Mouse (Mus musculus) kidney, embryonic 14.5 days (tissue): ENCODE results near the gene Sfxn5. TPM values are rescaled to one million over a fixed set of nuclear protein-coding genes. Genes with fewer than 3 reads are reported as not detected.

Source experiments
- ATAC-seq: fragments of 200-750 bp; cut with Nextera tagmentation; 2 replicates; pipeline ENCODE4 v1.8.0; 2017; ENCODE audit warnings: moderate number of reproducible peaks, mild to moderate bottlenecking, moderate TSS enrichment, moderate library complexity; ENCODE audit not compliant: low FRiP score, low TSS enrichment
- H3K27ac ChIP-seq: fragments of 300-500 bp; sonication (generic); 2 replicates; pipeline ENCODE4 v1.5.1; 2014; ENCODE audit warnings: low read depth, mild to moderate bottlenecking, low read length, moderate library complexity, mixed read lengths
- H3K27me3 ChIP-seq: fragments of 300-500 bp; sonication (generic); 2 replicates; pipeline ENCODE4 v1.6.1; 2014; ENCODE audit warnings: mild to moderate bottlenecking, low read length; ENCODE audit not compliant: control insufficient read depth, insufficient read depth
- H3K36me3 ChIP-seq: fragments of 300-500 bp; sonication (generic); 2 replicates; pipeline ENCODE4 v1.6.1; 2014; ENCODE audit warnings: low read length, mixed read lengths; ENCODE audit not compliant: control insufficient read depth, insufficient read depth
- H3K4me1 ChIP-seq: fragments of 300-500 bp; sonication (generic); 2 replicates; pipeline ENCODE4 v1.6.1; 2014; ENCODE audit warnings: low read length, mixed read lengths; ENCODE audit not compliant: control insufficient read depth, insufficient read depth
- H3K4me2 ChIP-seq: fragments of 300-500 bp; sonication (generic); replicated peaks from 2 replicates; pipeline ENCODE4 v1.6.1; 2014; ENCODE audit warnings: low read depth, mild to moderate bottlenecking, low read length
- H3K4me3 ChIP-seq: fragments of 300-500 bp; sonication (generic); 2 replicates; pipeline ENCODE4 v1.5.1; 2014; ENCODE audit warnings: mild to moderate bottlenecking, low read length
- H3K9ac ChIP-seq: fragments of 300-500 bp; sonication (generic); 2 replicates; pipeline ENCODE4 v1.6.1; 2014; ENCODE audit warnings: low read depth, mild to moderate bottlenecking, low read length, moderate library complexity
- H3K9me3 ChIP-seq: fragments of 300-500 bp; sonication (generic); 2 replicates; pipeline ENCODE4 v1.6.1; 2016; ENCODE audit warnings: low read length; ENCODE audit not compliant: control insufficient read depth
- WGBS: fragments of 180-500 bp; shearing (Covaris S2); extraction: QIAGEN DNeasy Blood & Tissue Kit; methylation state at CpG from one replicate; pipeline ENCODE4 v1.1.7; 2014; 5-methylcytosine and 5-hydroxymethylcytosine counted together
- polyA plus RNA-seq: library from polyadenylated mRNA; unstranded; fragments of >200 nt; fragmentation: Nextera tagmentation; extraction: Ambion mirVana; gene quantifications from 2 replicates; pipeline ENCODE4 v1.2.1, GENCODE M21; 2014

Gene Sfxn5
- polyA plus RNA-seq, 1 experiment from 2014 or later: 9.3 TPM

DNA sequence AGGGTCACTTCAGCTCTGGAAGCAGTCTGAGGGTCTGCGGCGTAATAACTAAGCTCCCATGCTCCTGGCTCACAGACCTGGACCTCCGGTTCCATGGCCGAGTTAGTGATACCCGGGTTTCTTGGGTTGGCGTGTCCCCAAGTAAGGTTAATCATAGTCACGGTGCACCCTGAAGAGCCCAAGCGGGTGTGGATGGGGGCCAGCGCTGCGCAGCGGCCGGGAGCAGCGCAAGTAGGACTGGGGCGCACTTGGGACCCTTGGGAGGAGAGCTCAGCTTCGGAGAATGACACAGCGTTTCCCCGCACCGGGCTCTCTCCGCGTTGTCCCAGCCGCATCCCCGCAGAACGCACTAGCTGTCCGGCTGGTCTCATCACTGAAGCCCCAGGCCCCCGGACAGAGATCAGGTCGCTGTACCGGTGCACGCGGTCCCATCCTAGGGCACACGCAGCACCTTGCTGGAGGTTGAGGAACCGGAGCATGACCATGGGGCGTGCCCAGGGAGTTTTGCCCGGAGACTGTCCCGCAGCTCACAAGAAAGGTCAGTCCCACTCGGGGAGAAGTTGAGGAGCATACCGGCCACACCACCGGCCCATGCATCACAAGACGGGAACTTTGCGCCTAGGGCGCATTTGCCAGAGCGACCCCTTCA lies 747 bp downstream of the Sfxn5 start:
- H3K4me3 ChIP-seq: peak overlapping the region; percentile 74
- peak; percentile 57 for ATAC-seq
- H3K4me2 ChIP-seq: peak overlapping the region; percentile 96
- peaks cover 7% of the 10 kb centered on the region; the same call in 1 of the 2 replicates for H3K4me1 ChIP-seq
- H3K27ac ChIP-seq: no peak overlapping the region
- H3K27me3 ChIP-seq: no peaks in the 10 kb centered on the region
- no peaks in the 10 kb centered on the region for H3K9me3 ChIP-seq
- peak overlapping the region; percentile 63 for H3K9ac ChIP-seq
- under 1% methylated on average over 41 of the region's 41 CpGs for WGBS
- no peaks in the 10 kb centered on the region for H3K36me3 ChIP-seq

DNA sequence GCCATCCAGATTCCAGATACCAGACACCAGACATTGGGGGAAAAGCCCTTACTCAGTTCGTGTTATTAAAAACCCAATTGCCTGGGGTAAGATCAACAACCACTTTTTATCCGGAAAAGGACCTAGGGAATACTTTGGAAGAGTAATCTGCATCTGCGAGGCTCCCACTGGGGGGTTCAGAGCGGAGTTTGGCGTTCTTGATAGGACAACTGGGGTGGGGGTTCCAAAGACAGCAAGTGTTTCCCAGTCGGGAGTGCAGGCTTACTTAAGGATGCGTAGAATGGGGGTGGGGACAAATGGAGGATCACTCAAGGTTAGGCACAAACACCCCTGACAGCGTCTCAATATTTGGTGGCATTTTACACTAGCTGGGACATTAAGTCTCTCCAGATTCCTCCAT lies 1.5 kb downstream of the Sfxn5 start:
- 21% methylated on average over 8 of the region's 8 CpGs for WGBS
- H3K4me3 ChIP-seq: peak overlapping the region; percentile 74; the same call in 1 of the 2 replicates
- ATAC-seq: no peak
- H3K9ac ChIP-seq: no peak overlapping the region
- no peaks in the 10 kb centered on the region for H3K9me3 ChIP-seq
- H3K4me2 ChIP-seq: peak overlapping the region; percentile 96
- no peak overlapping the region for H3K27ac ChIP-seq
- H3K36me3 ChIP-seq: no peaks in the 10 kb centered on the region
- H3K27me3 ChIP-seq: no peaks in the 10 kb centered on the region
- H3K4me1 ChIP-seq: peaks cover 7% of the 10 kb centered on the region; the same call in 1 of the 2 replicates

DNA sequence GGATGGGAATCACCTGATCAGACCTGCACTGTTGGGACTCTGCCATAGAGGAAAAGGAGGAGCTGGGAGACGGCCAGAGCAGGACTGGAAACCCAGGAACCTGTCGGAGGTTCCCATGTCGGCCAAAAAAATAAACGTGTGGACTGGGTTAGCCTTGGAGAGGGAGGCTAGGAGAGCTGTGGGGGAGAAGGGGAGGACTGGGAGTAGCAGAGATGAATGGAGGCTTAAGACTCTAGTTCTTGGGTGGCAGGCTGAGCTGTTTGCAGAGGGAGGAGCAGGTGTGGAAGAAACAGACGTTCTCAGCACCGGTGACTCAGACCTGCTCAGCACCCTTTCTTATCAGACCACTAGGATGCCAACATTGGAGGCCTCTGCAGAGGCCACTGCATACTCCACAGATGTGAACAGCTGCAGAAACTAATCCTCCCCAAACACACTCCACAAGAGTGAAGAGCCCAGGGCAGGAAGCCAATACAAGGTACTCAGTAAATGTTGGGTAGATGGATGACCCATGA lies 1.9 kb downstream of the Sfxn5 start:
- Histone ChIP-seq H3K9me3 (no peaks in the 10 kb centered on the region), H3K4me3 (no peak overlapping the region), H3K4me2 (no peak overlapping the region; the same call in 1 of the 2 replicates), H3K9ac (no peak overlapping the region), H3K36me3 (no peaks in the 10 kb centered on the region), H3K27me3 (no peaks in the 10 kb centered on the region), H3K27ac (no peak overlapping the region), H3K4me1 (peaks cover 7% of the 10 kb centered on the region; the same call in 1 of the 2 replicates)
- ATAC-seq: no peak
- 50% methylated on average over 6 of the region's 6 CpGs for WGBS

DNA sequence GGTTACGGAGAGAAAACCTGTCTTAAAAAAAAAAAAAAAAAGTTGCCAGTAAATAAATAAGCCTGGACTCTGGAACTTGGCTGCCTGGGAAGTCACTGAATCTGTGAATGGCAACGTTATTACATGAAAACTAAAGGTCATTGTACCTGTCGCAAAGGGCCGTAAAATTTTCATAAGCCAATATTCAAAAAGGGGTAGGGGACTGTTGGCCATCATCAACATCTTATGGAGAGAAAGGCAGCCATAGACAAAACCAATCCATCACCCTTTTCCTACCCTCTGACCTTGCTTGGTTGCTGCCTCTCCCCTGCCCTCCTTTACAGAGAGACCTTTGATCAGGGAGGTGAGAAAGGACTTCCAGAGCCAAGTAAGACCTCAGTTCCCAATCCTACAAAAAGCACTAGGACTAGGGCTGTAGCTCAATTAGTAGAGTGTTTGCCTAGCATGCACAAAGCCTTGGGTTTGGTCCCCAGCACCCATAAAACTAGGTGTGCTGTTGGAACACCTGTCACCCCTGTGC lies 3.5 kb downstream of the Sfxn5 start:
- H3K27me3 ChIP-seq: no peaks in the 10 kb centered on the region
- ATAC-seq: no peak
- H3K4me3 ChIP-seq: no peak overlapping the region
- no peak overlapping the region for H3K27ac ChIP-seq
- no peaks in the 10 kb centered on the region for H3K36me3 ChIP-seq
- H3K9me3 ChIP-seq: no peaks in the 10 kb centered on the region
- peaks cover 7% of the 10 kb centered on the region; the same call in 1 of the 2 replicates for H3K4me1 ChIP-seq
- 93% methylated on average over 4 of the region's 4 CpGs for WGBS
- no peak overlapping the region for H3K9ac ChIP-seq
- H3K4me2 ChIP-seq: no peak overlapping the region

DNA sequence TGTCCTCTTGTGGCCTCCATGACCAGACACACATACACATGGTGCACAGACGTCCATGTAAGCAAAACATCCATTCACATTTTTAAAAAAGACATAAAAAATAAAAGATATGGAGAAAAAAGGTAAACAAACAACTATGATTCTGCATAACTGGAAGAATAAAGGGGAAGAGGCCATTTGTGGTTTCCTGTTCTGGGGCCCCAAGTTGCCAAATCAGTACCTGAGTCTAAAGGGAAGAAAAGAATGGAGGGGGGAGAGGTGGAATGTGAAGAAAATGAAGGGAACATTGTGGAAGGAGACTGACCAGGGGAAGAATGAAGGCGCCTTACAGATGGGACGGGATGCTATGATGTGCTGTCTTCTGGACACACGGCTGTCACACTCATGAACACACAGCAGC lies 6.7 kb downstream of the Sfxn5 start:
- Histone ChIP-seq H3K4me2 (no peak overlapping the region), H3K27me3 (no peaks in the 10 kb centered on the region), H3K9ac (no peak overlapping the region), H3K36me3 (no peaks in the 10 kb centered on the region), H3K9me3 (no peaks in the 10 kb centered on the region), H3K4me3 (no peak overlapping the region), H3K27ac (no peak overlapping the region), H3K4me1 (no peaks in the 10 kb centered on the region)
- 82% methylated on average over 4 of the region's 4 CpGs for WGBS
- no peak for ATAC-seq

DNA sequence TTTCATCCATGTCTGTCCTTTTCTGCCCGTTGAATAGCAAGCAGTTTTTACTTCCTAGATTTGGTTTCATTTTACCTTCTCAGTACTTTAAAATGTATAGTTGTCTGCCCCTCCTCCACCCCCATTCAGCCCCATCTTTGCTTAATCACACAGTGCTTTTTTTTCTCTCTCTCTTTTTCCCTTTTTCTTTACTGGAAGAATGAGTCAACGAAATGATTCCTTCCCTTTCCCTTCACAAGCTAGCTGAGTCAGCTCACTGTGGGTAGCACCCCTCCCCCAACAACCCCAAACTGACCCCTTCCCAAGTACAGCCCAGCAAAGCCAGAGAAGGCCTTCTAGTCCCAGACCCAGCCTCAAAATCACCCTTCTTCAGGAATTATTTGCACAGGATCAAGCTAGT lies 8.1 kb downstream of the Sfxn5 start:
- Histone ChIP-seq H3K4me3 (no peak overlapping the region), H3K9me3 (no peaks in the 10 kb centered on the region), H3K4me1 (no peaks in the 10 kb centered on the region), H3K9ac (no peak overlapping the region), H3K4me2 (no peak overlapping the region), H3K27ac (no peak overlapping the region), H3K27me3 (no peaks in the 10 kb centered on the region), H3K36me3 (no peaks in the 10 kb centered on the region)
- ATAC-seq: no peak
- WGBS: 38% methylated on average over 2 of the region's 2 CpGs

DNA sequence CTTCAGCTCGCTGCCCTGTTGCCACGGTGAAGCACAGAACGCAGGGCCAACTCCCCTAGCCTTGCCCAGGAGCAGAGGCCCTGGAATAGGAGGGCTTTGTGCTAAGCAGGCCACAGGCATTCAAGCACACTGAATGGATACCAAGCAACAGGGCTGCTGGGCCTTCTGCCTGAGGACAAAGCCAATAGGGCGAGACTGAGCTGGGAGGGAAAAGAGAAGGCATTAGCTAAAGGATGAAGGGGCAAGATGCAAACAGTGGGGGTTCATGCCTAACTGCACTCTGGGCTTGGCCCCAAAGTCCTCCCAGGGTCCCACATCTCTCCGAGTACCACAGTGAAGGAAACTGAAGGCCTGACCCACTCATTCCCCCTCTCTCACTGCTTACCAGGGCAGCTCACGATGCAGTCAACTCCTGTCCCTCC lies 12.8 kb downstream of the Sfxn5 start:
- Histone ChIP-seq H3K9me3 (no peaks in the 10 kb centered on the region), H3K27ac (no peak overlapping the region), H3K36me3 (no peaks in the 10 kb centered on the region), H3K4me3 (no peak overlapping the region), H3K4me2 (no peak overlapping the region), H3K9ac (no peak overlapping the region), H3K27me3 (no peaks in the 10 kb centered on the region), H3K4me1 (no peaks in the 10 kb centered on the region)
- ATAC-seq: no peak
- 80% methylated on average over 6 of the region's 6 CpGs for WGBS

DNA sequence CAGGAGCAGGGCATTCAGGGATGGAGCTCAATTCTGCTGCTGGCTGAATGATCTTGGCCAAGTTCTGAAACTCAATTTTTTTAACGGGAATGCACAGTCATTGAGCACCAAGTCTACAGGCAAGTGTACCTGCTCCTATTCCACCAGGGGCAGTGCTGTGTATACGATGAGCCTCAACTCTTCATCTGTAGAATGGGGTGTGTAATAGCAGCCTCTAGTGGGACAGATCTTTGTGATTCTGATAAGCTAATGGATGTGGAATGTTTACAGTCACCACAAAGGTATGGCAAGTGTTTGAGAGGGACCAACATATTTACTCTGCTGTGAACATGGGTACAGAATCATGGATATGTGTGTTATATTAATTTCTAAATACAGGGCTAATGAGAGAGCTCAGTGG lies 17.0 kb downstream of the Sfxn5 start:
- WGBS: 87% methylated on average over 2 of the region's 2 CpGs
- ATAC-seq: no peak
- Histone ChIP-seq H3K9ac (no peak overlapping the region), H3K4me1 (peaks cover 4% of the 10 kb centered on the region; the same call in 1 of the 2 replicates), H3K27ac (no peak overlapping the region), H3K27me3 (no peaks in the 10 kb centered on the region), H3K4me3 (no peak overlapping the region), H3K4me2 (no peak overlapping the region), H3K9me3 (no peaks in the 10 kb centered on the region), H3K36me3 (no peaks in the 10 kb centered on the region)

DNA sequence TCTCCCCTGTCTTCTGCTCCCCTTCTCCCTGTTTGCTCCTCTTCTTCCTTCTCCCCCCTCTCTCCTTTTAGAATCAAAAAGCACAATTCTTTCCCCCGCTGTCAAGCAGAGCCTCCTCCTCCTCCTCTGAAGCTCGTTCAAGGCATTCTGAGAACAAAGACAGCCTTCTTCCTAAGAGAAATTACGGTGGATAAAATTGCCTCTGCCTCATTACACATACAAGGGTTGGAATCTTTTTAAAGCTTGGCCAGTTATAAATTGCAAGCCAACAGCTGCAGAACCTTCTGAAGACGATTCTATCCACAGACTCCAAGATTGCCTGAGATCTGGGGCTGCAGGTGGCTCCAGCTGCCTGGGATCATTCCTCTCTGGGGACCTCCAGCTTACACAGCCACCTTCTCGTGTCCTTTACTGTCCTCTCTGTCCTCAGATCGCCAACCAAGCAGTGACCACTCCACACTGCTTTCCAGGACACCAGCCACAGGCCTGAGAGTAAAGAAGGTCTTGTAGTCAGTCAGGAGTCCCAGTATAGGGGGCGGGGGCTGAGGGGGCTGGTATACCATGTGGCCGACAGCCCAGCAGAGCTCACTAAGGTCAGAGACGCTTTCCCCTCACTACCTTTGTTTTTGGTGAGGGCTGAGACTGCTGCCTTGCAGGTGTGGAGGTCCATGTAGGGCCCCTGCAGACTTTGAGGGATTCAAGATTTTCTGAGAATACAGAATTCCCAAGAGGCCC lies 19.0 kb downstream of the Sfxn5 start:
- Histone ChIP-seq H3K4me2 (no peak overlapping the region), H3K4me1 (peaks cover 4% of the 10 kb centered on the region; the same call in 1 of the 2 replicates), H3K36me3 (no peaks in the 10 kb centered on the region), H3K9me3 (no peaks in the 10 kb centered on the region), H3K4me3 (no peak overlapping the region), H3K27me3 (no peaks in the 10 kb centered on the region), H3K27ac (no peak overlapping the region), H3K9ac (no peak overlapping the region)
- 32% methylated on average over 9 of the region's 9 CpGs for WGBS
- ATAC-seq: no peak
